Mouse (Mus musculus) limb, embryonic 11.5 days (tissue): ENCODE measurements around the gene Mrpl11. TPM values are rescaled to one million over a fixed set of nuclear protein-coding genes. Genes with fewer than 3 reads are reported as not detected.
"Not testable (repeated sequence)": the region's sequence is repeated elsewhere in the genome, so short reads cannot be mapped to it uniquely, and the experiment has no call there.

ENCODE experiments used
- ATAC-seq: fragments of 200-750 bp; cut with Nextera tagmentation; 2 replicates; pipeline ENCODE4 v1.8.0; 2017; ENCODE audit warnings: low read depth; ENCODE audit not compliant: insufficient number of reproducible peaks, low FRiP score, low TSS enrichment
- DNase-seq: peaks from one replicate; pipeline ENCODE4 v3.0.0-alpha.2; 2015; ENCODE audit warnings: low spot score
- H3K27ac ChIP-seq: fragments of 300-500 bp; sonication (generic); replicated peaks from 2 replicates; pipeline ENCODE4 v1.5.1; 2014; ENCODE audit warnings: low read depth, mild to moderate bottlenecking, low read length
- H3K27me3 ChIP-seq: fragments of 300-500 bp; sonication (generic); 2 replicates; pipeline ENCODE4 v1.6.1; 2014; ENCODE audit warnings: mild to moderate bottlenecking, low read length, mixed read lengths; ENCODE audit not compliant: control insufficient read depth, insufficient read depth
- H3K36me3 ChIP-seq: fragments of 300-500 bp; sonication (generic); 2 replicates; pipeline ENCODE4 v1.6.1; 2014; ENCODE audit warnings: mild to moderate bottlenecking, low read length, moderate library complexity, mixed read lengths; ENCODE audit not compliant: control insufficient read depth, insufficient read depth
- H3K4me1 ChIP-seq: fragments of 300-500 bp; sonication (generic); 2 replicates; pipeline ENCODE4 v1.6.1; 2014; ENCODE audit warnings: low read length, mixed read lengths; ENCODE audit not compliant: control insufficient read depth, insufficient read depth
- H3K4me2 ChIP-seq: fragments of 300-500 bp; sonication (generic); 2 replicates; pipeline ENCODE4 v1.6.1; 2014; ENCODE audit warnings: low read depth, mild to moderate bottlenecking, moderate library complexity; ENCODE audit not compliant: severe bottlenecking
- H3K4me3 ChIP-seq: fragments of 300-500 bp; sonication (generic); 2 replicates; pipeline ENCODE4 v1.5.1; 2014; ENCODE audit warnings: low read depth, low read length
- H3K9ac ChIP-seq: fragments of 300-500 bp; sonication (generic); 2 replicates; pipeline ENCODE4 v1.6.1; 2014; ENCODE audit warnings: mild to moderate bottlenecking, low read length
- H3K9me3 ChIP-seq: fragments of 300-500 bp; sonication (generic); 2 replicates; pipeline ENCODE4 v1.6.1; 2016; ENCODE audit warnings: low read length; ENCODE audit not compliant: control insufficient read depth
- WGBS: fragments of 180-500 bp; shearing (Covaris S2); extraction: QIAGEN DNeasy Blood & Tissue Kit; methylation state at CpG from one replicate; pipeline ENCODE4 v1.1.7; 2014; 5-methylcytosine and 5-hydroxymethylcytosine counted together
- polyA plus RNA-seq: library from polyadenylated mRNA; unstranded; fragments of >200 nt; fragmentation: Nextera tagmentation; extraction: Ambion mirVana; gene quantifications from 2 replicates; pipeline ENCODE4 v1.2.1, GENCODE M21; 2014

The Mrpl11 gene
- polyA plus RNA-seq, 1 experiment from 2014 or later: 182 TPM

GRCm38 (mm10) chr19:5003644-5004043, 41.7 kb downstream of the Mrpl11 start:
- H3K4me1 ChIP-seq, ATAC-seq, DNase-seq, H3K27me3 ChIP-seq, H3K27ac ChIP-seq, H3K9me3 ChIP-seq, H3K36me3 ChIP-seq, H3K4me2 ChIP-seq, H3K9ac ChIP-seq, H3K4me3 ChIP-seq: not testable (repeated sequence)
- 62% methylated on average over 2 of the region's 2 CpGs for WGBS

GRCm38 (mm10) chr19:5004925-5005324, 43.0 kb downstream of the Mrpl11 start:
- Histone ChIP-seq H3K36me3 (no peaks in the 10 kb centered on the region), H3K9me3 (no peaks in the 10 kb centered on the region), H3K27ac (no peak overlapping the region), H3K4me1 (no peaks in the 10 kb centered on the region), H3K4me2 (no peak overlapping the region), H3K9ac (no peak overlapping the region), H3K4me3 (no peak overlapping the region), H3K27me3 (no peaks in the 10 kb centered on the region)
- ATAC-seq (no peak), DNase-seq (no peak)
- WGBS: 79% methylated on average over 4 of the region's 4 CpGs

- no peak overlapping the region for H3K27ac ChIP-seq
- H3K9me3 ChIP-seq: no peaks in the 10 kb centered on the region
- ATAC-seq (no peak), DNase-seq (no peak)
- WGBS: 73% methylated on average over 8 of the region's 8 CpGs
- no peaks in the 10 kb centered on the region for H3K27me3 ChIP-seq
- no peak overlapping the region for H3K9ac ChIP-seq
- peaks cover 5% of the 10 kb centered on the region; the same call in 1 of the 2 replicates for H3K4me1 ChIP-seq
- no peak overlapping the region for H3K4me2 ChIP-seq
- H3K4me3 ChIP-seq: no peak overlapping the region
- H3K36me3 ChIP-seq: no peaks in the 10 kb centered on the region
Measured at GRCm38 (mm10) chr19:5013138-5013537, 51.2 kb downstream of the Mrpl11 start.

- DNase-seq: peak; percentile 55
- Histone ChIP-seq H3K27ac (no peak overlapping the region), H3K36me3 (no peaks in the 10 kb centered on the region), H3K4me1 (peaks cover 5% of the 10 kb centered on the region; the same call in 1 of the 2 replicates), H3K4me3 (no peak overlapping the region), H3K4me2 (no peak overlapping the region), H3K9ac (no peak overlapping the region), H3K27me3 (no peaks in the 10 kb centered on the region), H3K9me3 (no peaks in the 10 kb centered on the region)
- ATAC-seq: no peak
- WGBS: 22% methylated on average over 8 of the region's 8 CpGs
Measured at GRCm38 (mm10) chr19:5014961-5015398, 53.0 kb downstream of the Mrpl11 start.

- H3K9ac ChIP-seq: peak overlapping the region; percentile 30; the same call in 1 of the 2 replicates
- WGBS: 37% methylated on average over 10 of the region's 10 CpGs
- H3K27ac ChIP-seq: no peak overlapping the region
- H3K4me2 ChIP-seq: no peak overlapping the region
- H3K36me3 ChIP-seq: no peaks in the 10 kb centered on the region
- ATAC-seq: no peak
- no peaks in the 10 kb centered on the region for H3K9me3 ChIP-seq
- no peaks in the 10 kb centered on the region for H3K27me3 ChIP-seq
- peak; percentile 35 for DNase-seq
- H3K4me1 ChIP-seq: peaks cover 5% of the 10 kb centered on the region; the same call in 1 of the 2 replicates
- H3K4me3 ChIP-seq: no peak overlapping the region
Measured at GRCm38 (mm10) chr19:5016221-5016742, 54.3 kb downstream of the Mrpl11 start.

Other genes with a start within 250 kb of the Mrpl11 start
- 107 TPM in 2 replicates for gene Rbm4b, start 205.7 kb upstream of the Mrpl11 start, polyA plus RNA-seq
- gene Rbm4, start 168.2 kb upstream of the Mrpl11 start, polyA plus RNA-seq: 105 and 109 TPM in 2 replicates
- gene Gm21992, start 150.5 kb upstream of the Mrpl11 start, polyA plus RNA-seq: 27.6 and 31.8 TPM in 2 replicates
- gene Rbm14, start 150.5 kb upstream of the Mrpl11 start, polyA plus RNA-seq: 119 and 122 TPM in 2 replicates
- gene Ccs, start 122.8 kb upstream of the Mrpl11 start, polyA plus RNA-seq: 46.8 and 48.0 TPM in 2 replicates
- not detected in 2 replicates for gene Ccdc87, start 122.8 kb upstream of the Mrpl11 start, polyA plus RNA-seq
- 17.7 and 20.2 TPM in 2 replicates for gene Ctsf, start 107.0 kb upstream of the Mrpl11 start, polyA plus RNA-seq
- gene Actn3, start 84.2 kb upstream of the Mrpl11 start, polyA plus RNA-seq: 5.1 and 5.2 TPM in 2 replicates
- 6.4 and 6.5 TPM in 2 replicates for gene Zdhhc24, start 83.5 kb upstream of the Mrpl11 start, polyA plus RNA-seq
- gene Bbs1, start 55.5 kb upstream of the Mrpl11 start, polyA plus RNA-seq: 4.3 and 4.9 TPM in 2 replicates
- gene Dpp3, start 33.9 kb upstream of the Mrpl11 start, polyA plus RNA-seq: 143 and 147 TPM in 2 replicates
- 1.6 and 1.9 TPM in 2 replicates for gene Peli3, start 19.0 kb upstream of the Mrpl11 start, polyA plus RNA-seq
- gene Npas4, start 28.2 kb downstream of the Mrpl11 start, polyA plus RNA-seq: not detected in 2 replicates
- gene Slc29a2, start 61.7 kb downstream of the Mrpl11 start, polyA plus RNA-seq: 5.0 and 6.0 TPM in 2 replicates
- 36.6 and 37.8 TPM in 2 replicates for gene B4gat1, start 76.7 kb downstream of the Mrpl11 start, polyA plus RNA-seq
- gene AC124502.3, start 76.7 kb downstream of the Mrpl11 start, polyA plus RNA-seq: 1.7 and 2.0 TPM in 2 replicates
- 52.6 and 61.2 TPM in 2 replicates for gene Brms1, start 79.2 kb downstream of the Mrpl11 start, polyA plus RNA-seq
- 1.3 and 1.6 TPM in 2 replicates for gene Rin1, start 88.3 kb downstream of the Mrpl11 start, polyA plus RNA-seq
- gene Cd248, start 105.9 kb downstream of the Mrpl11 start, polyA plus RNA-seq: 41.1 and 45.6 TPM in 2 replicates
- 1.1 and 2.2 TPM in 2 replicates for gene Tmem151a, start 123.4 kb downstream of the Mrpl11 start, polyA plus RNA-seq
- gene Yif1a, start 126.4 kb downstream of the Mrpl11 start, polyA plus RNA-seq: 68.5 and 71.2 TPM in 2 replicates
- 33.8 and 36.3 TPM in 2 replicates for gene Cnih2, start 136.4 kb downstream of the Mrpl11 start, polyA plus RNA-seq
- gene Rab1b, start 144.9 kb downstream of the Mrpl11 start, polyA plus RNA-seq: 242 and 244 TPM in 2 replicates
- 21.2 and 23.8 TPM in 2 replicates for gene Klc2, start 156.4 kb downstream of the Mrpl11 start, polyA plus RNA-seq